Mouse (Mus musculus): Measurements from ENCODE around the gene Rims1. TPM values are rescaled to one million over a fixed set of nuclear protein-coding genes. Genes with fewer than 3 reads are reported as not detected.

The Rims1 gene
- polyA plus RNA-seq, 1 experiment from 2014 or later: 8.9 TPM

DNA sequence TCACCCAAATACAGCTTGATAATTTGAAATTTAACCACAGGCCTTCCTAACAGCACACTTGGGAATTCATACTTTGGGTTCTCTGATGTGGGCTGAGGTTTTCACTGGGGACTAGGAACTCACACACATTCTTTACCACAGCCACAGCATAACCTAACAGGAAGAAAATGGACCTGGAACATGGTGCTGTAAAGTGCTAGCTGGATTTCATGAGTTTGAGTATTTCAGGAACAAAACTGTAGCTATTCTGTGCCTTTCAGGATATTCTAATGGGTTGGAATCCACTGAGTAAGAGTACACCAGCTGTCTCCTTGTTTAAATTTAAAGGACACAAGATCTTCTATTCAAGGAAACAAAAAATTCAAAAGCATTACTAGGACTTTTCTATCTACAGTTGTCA is 149.8 kb downstream of the Rims1 start:
- no peaks in the 10 kb centered on the region for H3K27me3 ChIP-seq (replicated peaks; ENCODE audit: control insufficient read depth, insufficient read depth, low read length)
- no peaks in the 10 kb centered on the region for H3K4me1 ChIP-seq (replicated peaks; ENCODE audit: control insufficient read depth, insufficient read depth, low read length)
- no peak for ATAC-seq (replicated peaks; ENCODE audit: low FRiP score, low TSS enrichment, low read depth)
- H3K9me3 ChIP-seq (ENCODE audit: control insufficient read depth, low read length): no peaks in the 10 kb centered on the region
- H3K4me2 ChIP-seq (ENCODE audit: low read length): no peak overlapping the region
- no peak overlapping the region for H3K9ac ChIP-seq (ENCODE audit: low read length)
- no peaks in the 10 kb centered on the region for H3K36me3 ChIP-seq (ENCODE audit: control insufficient read depth, insufficient read depth, low read length)
- no peak for DNase-seq (ENCODE audit: low spot score)
- no peak overlapping the region for H3K27ac ChIP-seq (ENCODE audit: low read depth)
- no peak overlapping the region for H3K4me3 ChIP-seq (ENCODE audit: low read depth, low read length)

DNA sequence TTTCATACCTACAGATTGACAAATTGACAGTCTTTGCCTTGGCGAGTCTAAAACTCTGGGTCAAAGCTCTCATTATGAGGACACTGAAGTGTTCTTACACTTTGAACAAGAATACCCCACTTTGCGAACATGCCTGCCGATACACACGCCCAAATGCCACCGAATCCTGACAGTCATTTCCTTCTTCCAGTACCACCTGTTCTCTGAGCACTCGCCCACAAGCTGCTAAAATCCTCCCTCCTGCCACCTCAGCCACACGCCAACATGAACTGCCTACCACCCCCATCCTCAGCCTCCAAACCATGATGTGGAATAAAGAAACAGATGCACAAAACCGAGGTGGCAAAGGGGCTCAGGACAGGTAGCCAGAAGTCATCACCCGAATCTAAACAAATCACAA is 150.9 kb downstream of the Rims1 start:
- H3K4me2 ChIP-seq (ENCODE audit: low read length): no peak overlapping the region
- DNase-seq (ENCODE audit: low spot score) (no peak), ATAC-seq (replicated peaks; ENCODE audit: low FRiP score, low TSS enrichment, low read depth) (no peak)
- no peaks in the 10 kb centered on the region for H3K36me3 ChIP-seq (ENCODE audit: control insufficient read depth, insufficient read depth, low read length)
- H3K4me3 ChIP-seq (ENCODE audit: low read depth, low read length): no peak overlapping the region
- no peaks in the 10 kb centered on the region for H3K9me3 ChIP-seq (ENCODE audit: control insufficient read depth, low read length)
- H3K27me3 ChIP-seq (replicated peaks; ENCODE audit: control insufficient read depth, insufficient read depth, low read length): no peaks in the 10 kb centered on the region
- no peaks in the 10 kb centered on the region for H3K4me1 ChIP-seq (replicated peaks; ENCODE audit: control insufficient read depth, insufficient read depth, low read length)
- H3K27ac ChIP-seq (ENCODE audit: low read depth): no peak overlapping the region
- WGBS: 87% methylated on average over 9 of the region's 9 CpGs
- no peak overlapping the region for H3K9ac ChIP-seq (ENCODE audit: low read length)

DNA sequence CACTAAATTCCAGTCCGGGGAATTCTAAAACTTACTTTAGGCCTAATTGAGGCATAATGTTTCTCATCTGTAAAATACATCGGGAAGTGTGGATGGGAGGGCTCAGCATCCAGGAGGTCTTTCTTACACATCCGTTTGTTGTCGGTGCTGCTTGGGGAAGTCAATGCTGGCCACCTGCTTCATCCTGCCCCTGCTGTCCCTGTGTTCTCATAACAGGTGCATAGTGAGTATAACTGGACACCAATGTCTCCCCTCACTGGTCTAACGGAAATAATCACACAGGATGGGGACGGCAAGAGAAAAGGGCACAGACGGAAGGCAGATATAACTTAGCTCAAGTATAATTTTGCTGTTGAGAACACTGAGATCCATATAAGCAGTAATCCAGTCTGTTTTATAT is 155.2 kb downstream of the Rims1 start:
- H3K27me3 ChIP-seq (replicated peaks; ENCODE audit: control insufficient read depth, insufficient read depth, low read length): no peaks in the 10 kb centered on the region
- no peaks in the 10 kb centered on the region for H3K9me3 ChIP-seq (ENCODE audit: control insufficient read depth, low read length)
- H3K27ac ChIP-seq (ENCODE audit: low read depth): no peak overlapping the region
- ATAC-seq (replicated peaks; ENCODE audit: low FRiP score, low TSS enrichment, low read depth): no peak
- no peak overlapping the region for H3K4me2 ChIP-seq (ENCODE audit: low read length)
- H3K4me3 ChIP-seq (ENCODE audit: low read depth, low read length): no peak overlapping the region
- no peak overlapping the region for H3K9ac ChIP-seq (ENCODE audit: low read length)
- no peaks in the 10 kb centered on the region for H3K4me1 ChIP-seq (replicated peaks; ENCODE audit: control insufficient read depth, insufficient read depth, low read length)
- no peaks in the 10 kb centered on the region for H3K36me3 ChIP-seq (ENCODE audit: control insufficient read depth, insufficient read depth, low read length)
- WGBS: 72% methylated on average over 7 of the region's 7 CpGs
- DNase-seq (ENCODE audit: low spot score): no peak

DNA sequence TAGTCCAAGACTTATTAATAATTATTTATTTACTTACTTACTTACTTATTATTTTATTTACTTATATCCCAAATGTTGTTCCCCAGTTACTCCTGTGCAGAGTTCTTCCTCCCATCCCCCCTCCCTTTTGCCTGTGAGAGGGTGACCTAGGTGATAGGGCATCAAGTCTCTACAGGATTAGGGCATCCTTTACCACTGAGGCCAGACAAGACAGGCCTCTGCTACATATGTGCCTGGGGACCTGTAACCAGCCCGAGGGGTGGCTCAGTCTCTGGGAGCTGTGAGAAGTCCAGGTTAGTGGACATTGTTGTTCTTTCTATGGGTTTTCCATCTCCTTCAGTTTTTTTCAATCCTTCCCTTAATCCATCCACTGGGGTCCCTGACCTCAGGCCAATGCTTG is 156.4 kb downstream of the Rims1 start:
- Histone ChIP-seq H3K4me3 (ENCODE audit: low read depth, low read length) (no peak overlapping the region), H3K36me3 (ENCODE audit: control insufficient read depth, insufficient read depth, low read length) (no peaks in the 10 kb centered on the region), H3K4me2 (ENCODE audit: low read length) (no peak overlapping the region), H3K27me3 (replicated peaks; ENCODE audit: control insufficient read depth, insufficient read depth, low read length) (no peaks in the 10 kb centered on the region), H3K9me3 (ENCODE audit: control insufficient read depth, low read length) (no peaks in the 10 kb centered on the region), H3K4me1 (replicated peaks; ENCODE audit: control insufficient read depth, insufficient read depth, low read length) (no peaks in the 10 kb centered on the region), H3K27ac (ENCODE audit: low read depth) (no peak overlapping the region), H3K9ac (ENCODE audit: low read length) (no peak overlapping the region)
- DNase-seq (ENCODE audit: low spot score): no peak
- 68% methylated on average over 1 of the region's 1 CpGs for WGBS
- ATAC-seq (replicated peaks; ENCODE audit: low FRiP score, low TSS enrichment, low read depth): 0 out of 2 replicates have a peak, but pooled peaks have one; percentile 43

DNA sequence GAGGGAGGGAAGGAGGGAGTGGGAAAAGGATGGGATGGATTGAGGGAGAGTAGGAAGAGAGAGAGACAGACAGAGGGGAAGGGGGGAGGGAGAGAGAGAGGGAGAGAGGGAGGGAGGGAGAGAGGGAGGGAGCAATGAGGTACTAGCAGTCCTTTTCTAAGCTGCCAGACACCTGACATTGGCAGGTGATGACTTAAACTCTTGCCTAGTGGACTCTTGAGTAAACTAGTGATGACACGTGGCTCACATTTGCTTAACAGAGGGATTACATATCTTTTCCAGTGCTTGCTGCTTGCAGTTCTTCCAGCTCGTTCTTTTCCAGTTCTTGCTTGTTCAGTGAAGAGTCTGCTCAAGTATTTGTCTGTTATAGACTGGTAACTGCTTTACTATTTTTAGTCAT is 160.5 kb downstream of the Rims1 start:
- Histone ChIP-seq H3K9ac (ENCODE audit: low read length) (no peak overlapping the region), H3K4me3 (ENCODE audit: low read depth, low read length) (no peak overlapping the region), H3K27ac (ENCODE audit: low read depth) (no peak overlapping the region), H3K27me3 (replicated peaks; ENCODE audit: control insufficient read depth, insufficient read depth, low read length) (no peaks in the 10 kb centered on the region), H3K9me3 (ENCODE audit: control insufficient read depth, low read length) (no peaks in the 10 kb centered on the region), H3K36me3 (ENCODE audit: control insufficient read depth, insufficient read depth, low read length) (no peaks in the 10 kb centered on the region), H3K4me1 (replicated peaks; ENCODE audit: control insufficient read depth, insufficient read depth, low read length) (no peaks in the 10 kb centered on the region), H3K4me2 (ENCODE audit: low read length) (no peak overlapping the region)
- whole genome bisulfite sequencing: 24% methylated on average over 2 of the region's 2 CpGs
- ATAC-seq (replicated peaks; ENCODE audit: low FRiP score, low TSS enrichment, low read depth) (no peak), DNase-seq (ENCODE audit: low spot score) (no peak)

DNA sequence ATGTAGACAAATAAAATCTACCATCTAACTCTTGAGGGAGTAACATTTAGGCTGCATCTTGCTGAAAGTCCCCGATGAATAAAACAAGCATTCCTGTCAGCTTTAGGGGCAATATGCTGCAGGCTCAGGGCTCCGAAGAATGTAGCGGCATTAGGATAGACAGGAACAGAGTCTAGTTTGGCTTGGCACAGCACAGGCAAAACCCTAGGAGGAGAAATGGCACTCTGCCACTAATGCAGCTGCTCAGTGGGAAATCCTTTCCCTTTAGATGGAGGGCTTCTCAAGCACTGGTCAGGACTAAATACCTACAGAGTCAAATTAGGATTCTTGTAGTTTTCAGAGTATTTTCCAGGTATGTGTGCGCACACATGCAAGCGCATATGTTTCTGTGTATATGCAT is 165.2 kb downstream of the Rims1 start:
- no peak for DNase-seq (ENCODE audit: low spot score)
- no peak overlapping the region for H3K9ac ChIP-seq (ENCODE audit: low read length)
- no peak for ATAC-seq (replicated peaks; ENCODE audit: low FRiP score, low TSS enrichment, low read depth)
- H3K27ac ChIP-seq (ENCODE audit: low read depth): no peak overlapping the region
- H3K9me3 ChIP-seq (ENCODE audit: control insufficient read depth, low read length): no peaks in the 10 kb centered on the region
- H3K4me1 ChIP-seq (replicated peaks; ENCODE audit: control insufficient read depth, insufficient read depth, low read length): no peaks in the 10 kb centered on the region
- 86% methylated on average over 5 of the region's 5 CpGs for WGBS
- H3K36me3 ChIP-seq (ENCODE audit: control insufficient read depth, insufficient read depth, low read length): no peaks in the 10 kb centered on the region
- H3K4me2 ChIP-seq (ENCODE audit: low read length): no peak overlapping the region
- no peak overlapping the region for H3K4me3 ChIP-seq (ENCODE audit: low read depth, low read length)
- no peaks in the 10 kb centered on the region for H3K27me3 ChIP-seq (replicated peaks; ENCODE audit: control insufficient read depth, insufficient read depth, low read length)

GRCm38 (mm10) chr1:22639702-22640101 is 166.1 kb downstream of the Rims1 start:
- ATAC-seq (replicated peaks; ENCODE audit: low FRiP score, low TSS enrichment, low read depth) (no peak), DNase-seq (ENCODE audit: low spot score) (no peak)
- Histone ChIP-seq H3K36me3 (ENCODE audit: control insufficient read depth, insufficient read depth, low read length) (no peaks in the 10 kb centered on the region), H3K4me1 (replicated peaks; ENCODE audit: control insufficient read depth, insufficient read depth, low read length) (no peaks in the 10 kb centered on the region), H3K9me3 (ENCODE audit: control insufficient read depth, low read length) (no peaks in the 10 kb centered on the region), H3K4me2 (ENCODE audit: low read length) (no peak overlapping the region), H3K4me3 (ENCODE audit: low read depth, low read length) (no peak overlapping the region), H3K27me3 (replicated peaks; ENCODE audit: control insufficient read depth, insufficient read depth, low read length) (no peaks in the 10 kb centered on the region), H3K9ac (ENCODE audit: low read length) (no peak overlapping the region), H3K27ac (ENCODE audit: low read depth) (no peak overlapping the region)
- 83% methylated on average over 3 of the region's 3 CpGs for WGBS

DNA sequence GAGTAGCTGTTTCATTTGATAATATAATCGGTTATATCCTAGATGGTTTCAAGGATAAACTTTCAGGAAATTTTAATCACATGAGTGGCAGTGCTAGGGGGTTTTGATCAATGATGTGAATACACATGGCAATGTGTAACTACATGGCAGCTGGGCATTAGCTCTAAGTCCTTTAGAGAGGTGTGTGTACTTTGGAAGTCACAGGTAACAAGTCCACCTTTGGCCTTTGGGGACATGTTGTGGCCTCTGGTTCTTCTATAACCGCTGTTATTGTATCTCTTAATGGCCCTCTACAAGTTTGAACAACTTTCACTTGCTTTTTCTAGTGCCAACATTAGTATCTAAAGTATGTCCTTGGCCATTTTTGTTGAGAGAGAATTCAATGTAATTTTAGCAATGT is 171.9 kb downstream of the Rims1 start:
- no peak for ATAC-seq (replicated peaks; ENCODE audit: low FRiP score, low TSS enrichment, low read depth)
- 86% methylated on average over 2 of the region's 2 CpGs for WGBS
- Histone ChIP-seq H3K27me3 (replicated peaks; ENCODE audit: control insufficient read depth, insufficient read depth, low read length) (no peaks in the 10 kb centered on the region), H3K4me3 (ENCODE audit: low read depth, low read length) (no peak overlapping the region), H3K36me3 (ENCODE audit: control insufficient read depth, insufficient read depth, low read length) (no peaks in the 10 kb centered on the region), H3K9me3 (ENCODE audit: control insufficient read depth, low read length) (no peaks in the 10 kb centered on the region), H3K4me2 (ENCODE audit: low read length) (no peak overlapping the region), H3K27ac (ENCODE audit: low read depth) (no peak overlapping the region), H3K9ac (ENCODE audit: low read length) (no peak overlapping the region), H3K4me1 (replicated peaks; ENCODE audit: control insufficient read depth, insufficient read depth, low read length) (no peaks in the 10 kb centered on the region)
- DNase-seq (ENCODE audit: low spot score): no peak

DNA sequence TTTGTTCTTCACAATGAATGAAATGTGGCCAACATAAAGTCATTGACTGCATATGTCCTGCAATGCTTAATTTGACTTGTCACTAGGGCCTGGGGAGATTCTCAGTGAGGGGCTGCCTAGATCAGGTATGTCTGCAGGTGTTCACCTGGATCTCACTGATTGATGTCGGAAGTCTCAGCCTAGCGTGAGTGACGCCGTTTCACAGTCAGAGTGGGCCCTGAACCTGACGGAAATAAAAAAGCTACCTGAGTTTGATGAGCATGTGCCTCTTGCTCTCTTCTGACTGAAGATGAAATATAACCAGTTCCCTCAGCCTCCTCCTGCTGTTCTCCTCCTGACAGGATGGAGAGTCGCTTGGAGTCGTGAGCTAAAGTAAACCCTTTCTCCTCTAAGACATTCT is 173.2 kb downstream of the Rims1 start:
- WGBS: 72% methylated on average over 7 of the region's 7 CpGs
- Histone ChIP-seq H3K9me3 (ENCODE audit: control insufficient read depth, low read length) (no peaks in the 10 kb centered on the region), H3K9ac (ENCODE audit: low read length) (no peak overlapping the region), H3K4me2 (ENCODE audit: low read length) (no peak overlapping the region), H3K27me3 (replicated peaks; ENCODE audit: control insufficient read depth, insufficient read depth, low read length) (no peaks in the 10 kb centered on the region), H3K4me3 (ENCODE audit: low read depth, low read length) (no peak overlapping the region), H3K36me3 (ENCODE audit: control insufficient read depth, insufficient read depth, low read length) (no peaks in the 10 kb centered on the region), H3K27ac (ENCODE audit: low read depth) (no peak overlapping the region), H3K4me1 (replicated peaks; ENCODE audit: control insufficient read depth, insufficient read depth, low read length) (peaks cover under 1% of the 10 kb centered on the region; the same call in 1 of the 2 replicates)
- no peak for DNase-seq (ENCODE audit: low spot score)
- ATAC-seq (replicated peaks; ENCODE audit: low FRiP score, low TSS enrichment, low read depth): no peak

Measured in intestine, embryonic 14.5 days (tissue).